Mouse (Mus musculus) granulocyte monocyte progenitor cell, adult 5-6 weeks (primary cell): ENCODE results near the gene Hils1. TPM values are rescaled to one million over a fixed set of nuclear protein-coding genes. Genes with fewer than 3 reads are reported as not detected.

ENCODE experiments used
- ATAC-seq: replicated peaks from 2 replicates; pipeline ENCODE4 v1.8.0; 2016; ENCODE audit warnings: mild to moderate bottlenecking, moderate TSS enrichment, inconsistent platforms; ENCODE audit not compliant: poor library complexity, severe bottlenecking
- total RNA-seq, 2 experiments: library from RNA; stranded (forward) in 1 of 2; stranded (reverse) in 1 of 2; fragments of 200-712, 200-1000 nt in 1 of 2; fragments of >200 nt in 1 of 2; fragmentation: Nextera tagmentation in 1 of 2; gene quantifications; 2 replicates each; pipeline ENCODE4 v1.2.3; 2014 to 2017

The Hils1 gene
- total RNA-seq, 2 experiments from 2014 or later = not detected

DNA sequence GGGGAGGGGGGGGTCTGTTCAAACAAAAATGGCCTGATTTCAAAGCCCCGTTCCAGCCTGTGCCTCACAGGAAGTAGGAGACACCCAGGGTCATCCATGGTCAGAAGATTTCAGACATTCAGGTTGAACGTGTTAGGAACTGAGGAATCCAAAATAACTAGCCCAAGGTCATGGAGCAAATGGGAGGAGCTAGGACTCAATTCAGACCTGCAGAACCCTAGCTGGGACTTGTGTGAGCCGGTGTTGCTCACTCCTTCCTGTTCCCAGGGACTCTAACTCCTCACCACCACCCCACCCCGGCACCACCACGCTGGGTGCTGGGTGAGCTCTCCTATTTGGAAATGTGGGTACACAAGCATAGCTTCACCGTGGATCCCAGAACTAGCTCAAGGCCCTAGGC, 19.9 kb downstream of the Hils1 start:
- no peak for ATAC-seq

- no peak for ATAC-seq
These were observed 20.5 kb downstream of the Hils1 start for GRCm38 (mm10) chr11:94987851-94988250.

- no peak for ATAC-seq
These were observed 21.6 kb downstream of the Hils1 start for GRCm38 (mm10) chr11:94988780-94989561.

GRCm38 (mm10) chr11:94989562-94990017, 22.2 kb downstream of the Hils1 start:
- ATAC-seq = peak; percentile 57

DNA sequence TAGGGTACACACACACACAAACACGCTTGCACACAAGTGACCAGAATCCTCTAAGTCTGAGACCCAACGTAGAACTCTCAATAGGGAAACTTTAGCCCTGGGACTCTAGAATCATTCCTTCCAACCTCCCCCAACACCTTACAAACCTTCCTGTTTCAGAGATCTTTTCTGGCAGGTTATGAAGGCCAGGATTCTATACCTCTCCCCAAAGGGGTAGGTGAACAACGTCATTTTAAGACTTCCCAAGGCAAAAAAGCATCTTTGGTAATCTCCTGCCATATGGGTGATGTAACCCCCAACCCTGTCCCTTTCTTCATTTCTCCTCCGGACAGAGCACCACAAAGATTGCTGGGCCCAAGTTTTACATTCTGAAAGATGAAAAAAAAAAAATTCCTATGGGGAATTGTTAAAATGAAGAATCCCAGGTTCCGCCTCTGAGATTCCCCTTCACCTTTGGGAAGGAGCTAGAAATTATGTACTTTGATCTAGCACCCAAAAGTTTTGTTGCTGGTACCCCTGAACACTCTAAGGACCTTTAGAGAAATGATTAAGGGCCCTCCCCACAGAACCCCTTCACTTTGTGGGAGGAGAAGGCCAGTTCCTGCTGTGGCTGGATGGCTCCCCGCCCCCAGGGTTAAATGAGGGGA, 22.8 kb downstream of the Hils1 start:
- no peak for ATAC-seq

DNA sequence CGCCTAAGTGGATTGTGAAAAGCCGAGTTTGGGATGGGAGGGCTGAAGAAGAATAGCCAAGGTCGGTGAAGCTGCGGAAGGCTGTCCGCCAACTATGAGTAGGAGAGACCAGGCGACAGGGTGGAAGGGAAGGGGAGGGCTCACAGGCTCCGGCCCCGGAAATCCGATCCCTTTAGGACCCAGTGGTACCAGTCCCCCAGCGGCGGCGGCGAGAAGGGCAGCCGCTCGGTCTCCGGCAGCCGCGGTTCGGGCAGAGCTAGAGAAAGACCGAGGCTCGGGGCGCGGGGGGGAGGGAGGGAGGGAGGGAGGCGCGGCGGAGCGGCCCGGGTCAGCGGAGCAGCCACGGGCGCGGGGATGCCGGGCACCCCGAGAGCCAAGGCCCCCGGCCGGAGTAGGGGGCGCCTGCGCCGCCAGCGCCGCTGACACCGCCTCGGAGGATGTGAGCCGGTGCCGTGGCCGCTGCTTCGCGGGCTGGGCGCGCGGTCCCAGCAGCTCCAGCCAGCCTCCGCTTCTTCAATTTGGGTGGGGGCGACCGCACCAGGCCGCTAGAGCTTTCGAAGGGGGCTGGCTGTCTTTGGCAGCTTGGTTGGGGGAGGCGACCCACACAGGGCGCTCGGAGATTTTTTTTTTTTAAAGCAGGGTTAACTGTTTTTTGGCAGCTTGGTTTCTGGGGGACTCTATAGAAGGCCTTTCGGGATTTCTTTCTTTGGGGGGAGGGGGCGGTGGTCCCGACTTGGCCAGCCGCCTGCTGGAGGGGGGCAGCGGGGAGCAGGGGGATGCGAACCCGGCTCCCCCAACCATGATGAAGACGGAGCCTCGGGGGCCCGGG, 23.6 kb downstream of the Hils1 start, which contains the start of gene Ppp1r9b:
Gene Ppp1r9b (plus strand): TSS at position 287 of the 829 bp plus-strand sequence.
- ATAC-seq = peak; percentile 47

DNA sequence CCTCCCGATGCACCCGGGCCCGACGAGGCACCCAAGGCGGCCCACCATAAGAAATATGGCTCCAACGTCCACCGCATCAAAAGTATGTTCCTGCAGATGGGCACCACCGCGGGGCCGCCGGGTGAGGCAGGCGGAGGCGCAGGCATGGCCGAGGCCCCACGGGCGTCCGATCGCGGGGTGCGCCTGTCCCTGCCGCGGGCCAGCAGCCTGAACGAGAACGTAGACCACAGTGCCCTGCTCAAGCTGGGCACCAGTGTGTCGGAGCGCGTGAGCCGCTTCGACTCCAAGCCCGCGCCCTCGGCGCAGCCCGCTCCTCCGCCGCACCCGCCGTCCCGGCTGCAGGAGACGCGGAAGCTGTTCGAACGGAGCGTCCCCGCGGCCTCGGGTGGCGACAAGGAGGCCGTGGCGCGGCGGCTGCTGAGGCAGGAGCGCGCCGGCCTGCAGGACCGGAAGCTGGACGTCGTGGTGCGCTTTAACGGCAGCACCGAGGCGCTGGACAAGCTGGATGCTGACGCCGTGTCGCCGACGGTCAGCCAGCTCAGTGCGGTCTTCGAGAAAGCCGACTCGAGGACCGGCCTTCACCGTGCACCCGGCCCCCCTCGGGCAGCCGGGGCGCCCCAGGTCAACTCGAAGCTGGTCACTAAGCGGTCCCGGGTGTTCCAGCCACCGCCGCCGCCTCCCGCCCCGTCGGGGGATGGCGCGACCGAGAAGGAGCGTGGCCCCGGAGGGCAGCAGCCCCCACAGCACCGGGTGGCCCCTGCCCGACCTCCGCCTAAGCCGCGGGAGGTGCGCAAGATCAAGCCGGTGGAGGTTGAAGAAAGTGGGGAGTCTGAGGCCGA, 24.5 kb downstream of the Hils1 start:
- no peak for ATAC-seq

GRCm38 (mm10) chr11:94992480-94992753, 25.0 kb downstream of the Hils1 start:
- ATAC-seq = no peak

DNA sequence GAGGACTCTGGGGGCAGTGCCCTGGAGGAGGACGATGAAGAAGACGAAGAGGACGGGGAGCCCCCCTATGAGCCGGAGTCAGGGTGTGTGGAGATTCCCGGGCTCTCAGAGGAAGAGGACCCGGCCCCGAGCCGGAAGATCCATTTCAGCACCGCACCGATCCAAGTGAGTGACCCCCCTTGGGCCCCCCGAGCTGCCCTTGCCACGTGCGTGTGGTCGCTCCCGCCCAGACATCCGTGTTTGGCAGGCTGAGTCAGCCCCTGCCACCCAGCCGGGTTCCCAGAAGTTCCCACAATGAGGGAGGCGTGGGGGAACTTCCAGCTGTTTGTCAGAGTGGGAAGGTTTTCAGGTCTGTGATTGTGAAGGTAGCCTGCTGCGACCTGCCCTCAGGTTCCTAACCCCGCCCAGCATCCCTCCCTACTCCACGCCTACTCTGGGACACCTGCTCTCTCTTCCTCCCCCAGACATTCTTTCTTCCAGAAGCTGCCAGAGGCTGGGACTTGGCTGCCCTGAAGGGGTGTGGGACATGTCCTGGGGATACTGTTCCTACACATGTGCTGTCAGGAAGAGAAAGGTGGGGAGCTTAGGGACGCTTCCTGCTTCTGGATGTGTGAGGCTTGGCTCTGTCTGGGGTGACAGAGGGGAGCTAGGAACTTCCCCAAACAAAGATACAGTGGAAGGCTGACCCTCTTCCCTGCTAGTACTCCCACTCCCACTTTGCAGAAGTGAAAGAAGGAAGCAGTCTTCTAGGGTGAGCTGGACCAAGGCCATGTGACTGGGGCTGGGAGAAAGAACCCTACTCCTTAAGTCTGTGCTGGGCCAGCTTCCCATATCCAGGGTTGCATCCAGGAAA, 25.6 kb downstream of the Hils1 start:
- peak; percentile 63 for ATAC-seq

- no peak for ATAC-seq
These were observed 26.9 kb downstream of the Hils1 start for GRCm38 (mm10) chr11:94994208-94994814.

GRCm38 (mm10) chr11:94994947-94995772, 27.8 kb downstream of the Hils1 start:
- ATAC-seq = no peak

DNA sequence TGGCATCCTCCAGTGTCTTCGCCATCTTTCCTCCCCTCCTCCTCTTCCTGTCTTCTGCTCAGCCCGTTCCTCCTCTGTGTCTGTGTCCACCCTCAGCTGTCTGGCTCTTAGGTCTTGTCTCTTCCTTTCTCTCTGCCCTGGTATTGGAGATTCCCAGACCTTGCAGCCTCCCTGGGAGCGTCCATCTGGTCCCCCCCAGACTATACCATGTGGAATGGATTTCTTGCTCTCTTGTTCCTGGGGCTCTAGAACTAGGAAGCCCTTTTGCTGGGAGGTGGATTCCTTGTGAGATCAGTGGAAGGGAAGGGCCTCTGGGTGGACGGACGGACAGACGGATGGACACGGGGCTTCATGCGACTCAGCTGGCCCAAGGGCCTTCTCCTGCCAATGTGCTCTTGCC, 28.7 kb downstream of the Hils1 start:
- no peak for ATAC-seq

DNA sequence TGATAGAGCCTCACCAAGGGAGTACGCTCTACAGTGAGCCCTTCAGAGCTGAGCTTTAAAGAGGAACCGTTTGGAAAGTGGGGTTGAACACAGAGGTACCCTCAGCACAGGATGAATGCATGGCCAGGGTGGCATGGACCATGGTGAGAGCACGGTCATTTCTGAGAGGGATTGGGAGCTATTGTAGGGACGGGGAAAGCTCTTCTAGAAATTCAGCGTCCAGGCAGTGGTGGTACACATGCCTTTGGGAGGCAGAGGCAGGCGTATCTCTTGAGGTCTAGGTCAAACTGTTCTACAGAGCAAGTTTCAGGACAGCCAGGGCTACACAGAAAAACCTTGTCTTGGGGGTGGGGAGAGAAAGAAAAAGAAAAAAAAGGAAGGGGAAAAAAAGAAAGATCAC, 29.6 kb downstream of the Hils1 start:
- no peak for ATAC-seq

DNA sequence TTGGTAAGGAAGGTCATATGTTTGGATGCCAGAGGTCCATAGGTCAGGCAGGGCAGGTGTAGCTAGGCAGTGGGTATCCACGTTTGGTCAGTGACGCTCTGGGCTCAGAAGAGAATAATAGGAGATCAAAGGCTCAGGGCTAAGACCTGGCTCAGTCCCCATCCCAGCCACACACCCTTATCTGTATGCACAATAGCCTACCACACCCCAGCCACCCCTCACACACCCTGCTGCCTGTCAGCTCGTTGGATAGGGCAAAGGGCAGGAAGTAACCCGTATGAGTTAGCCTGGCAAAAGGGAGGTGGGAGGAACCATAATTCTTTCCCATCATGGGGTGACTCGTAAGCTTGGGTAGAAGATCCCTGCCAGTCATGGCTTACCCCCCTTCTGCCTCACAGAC, 30.2 kb downstream of the Hils1 start:
- ATAC-seq = no peak

- no peak for ATAC-seq
These were observed 30.7 kb downstream of the Hils1 start for GRCm38 (mm10) chr11:94998041-94998531.

DNA sequence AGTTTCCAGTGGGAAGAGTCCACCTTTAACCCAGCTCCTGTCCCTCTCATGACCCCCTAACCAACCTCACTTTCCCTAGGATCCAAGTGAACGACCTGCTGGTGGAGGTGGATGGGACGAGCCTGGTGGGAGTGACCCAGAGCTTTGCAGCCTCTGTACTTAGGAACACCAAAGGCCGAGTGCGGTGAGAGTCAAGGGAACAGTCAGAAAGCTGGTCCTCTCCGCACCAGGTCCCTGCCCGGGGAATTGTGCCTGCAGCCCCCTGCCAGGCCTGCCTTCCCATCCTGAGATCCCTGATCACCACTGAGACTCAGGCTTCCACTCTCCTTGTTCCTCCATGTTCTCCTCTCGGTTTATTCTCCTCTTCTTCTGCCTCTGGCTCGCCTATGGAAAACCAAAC, 32.7 kb downstream of the Hils1 start:
- no peak for ATAC-seq

- ATAC-seq = peak; percentile 61
These were observed 33.2 kb downstream of the Hils1 start for GRCm38 (mm10) chr11:95000548-95000947.

GRCm38 (mm10) chr11:95001058-95001457, 33.7 kb downstream of the Hils1 start:
- peak; percentile 64 for ATAC-seq
